Mouse (Mus musculus) kidney, adult 2 months (tissue): ENCODE results near the gene Gm14325. TPM values are rescaled to one million over a fixed set of nuclear protein-coding genes. Genes with fewer than 3 reads are reported as not detected.

ENCODE experiments used
- polyA plus RNA-seq: library from polyadenylated mRNA; depleted of rRNA; stranded (reverse); fragments of >200 nt; gene quantifications from 2 replicates; pipeline ENCODE4 v1.2.3, GENCODE M21; 2012; rRNA removed

Gene Gm14325
- polyA plus RNA-seq, 1 experiment, result 12.6 TPM

Other genes with a start within 250 kb of the Gm14325 start
- 1.5 and 1.9 TPM in 2 replicates for gene Gm14322, start 81.0 kb downstream of the Gm14325 start, polyA plus RNA-seq
- 0.38 and 0.94 TPM in 2 replicates for gene Gm14327, start 56.8 kb upstream of the Gm14325 start, polyA plus RNA-seq
- 0.17 TPM in 1 of 2 replicates, not detected in the other for gene Zfp972, start 85.3 kb upstream of the Gm14325 start, polyA plus RNA-seq
- 2.9 and 3.8 TPM in 2 replicates for gene Gm14326, start 117.0 kb upstream of the Gm14325 start, polyA plus RNA-seq
- gene Zfp971, start 182.9 kb upstream of the Gm14325 start, polyA plus RNA-seq, result 1.3 and 1.7 TPM in 2 replicates
- gene Zfp931, start 238.1 kb upstream of the Gm14325 start, polyA plus RNA-seq, result 2.3 and 3.2 TPM in 2 replicates